Mouse (Mus musculus): ENCODE data around the gene Phyhipl. TPM values are rescaled to one million over a fixed set of nuclear protein-coding genes. Genes with fewer than 3 reads are reported as not detected.

The Phyhipl gene
- total and polyA plus RNA-seq, 2 experiments, result not detected

DNA sequence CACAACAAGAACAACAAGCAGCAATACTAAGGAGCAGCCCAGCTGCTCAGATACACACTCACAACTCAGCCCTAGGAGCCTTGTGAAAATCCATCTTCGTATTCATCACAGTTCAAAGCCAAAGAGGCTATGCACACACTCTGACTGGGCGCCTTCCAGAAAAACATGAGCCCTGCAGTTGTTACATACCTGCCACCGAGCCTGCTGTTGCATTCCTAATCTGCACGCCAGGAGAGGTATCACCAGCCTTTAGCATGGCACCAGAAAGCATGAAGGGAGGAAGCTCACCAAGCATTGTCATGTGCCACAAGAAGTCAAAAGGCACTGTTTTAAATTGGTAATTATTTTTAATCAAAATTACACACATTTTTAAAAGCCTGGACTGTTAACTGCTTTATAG lies 1.1 kb downstream of the Phyhipl start:
- H3K9ac ChIP-seq (ENCODE audit: low read depth, low read length), result no peak overlapping the region
- TF ChIP-seq POLR2A (IDR thresholded peaks at IDR 0.05; ENCODE audit: extremely low read depth, insufficient read depth, low read length) (no peak), CTCF (IDR thresholded peaks at IDR 0.05; ENCODE audit: low read depth, low read length) (no peak)
- no peaks in the 10 kb centered on the region for H3K79me2 ChIP-seq (ENCODE audit: control insufficient read depth, insufficient read depth, low read length)
- H3K4me3 ChIP-seq (ENCODE audit: insufficient read depth, low read depth, low read length), result no peak overlapping the region
- no peaks in the 10 kb centered on the region for H3K27me3 ChIP-seq (ENCODE audit: control insufficient read depth, insufficient read depth, low read length)
- 65% methylated on average over 4 of the region's 4 CpGs for WGBS
- H3K36me3 ChIP-seq (ENCODE audit: control insufficient read depth, insufficient read depth, low read length), result no peaks in the 10 kb centered on the region
- DNase-seq (ENCODE audit: extremely low read depth, low read depth, low spot score), result no peak
- no peak overlapping the region for H3K27ac ChIP-seq (replicated peaks; ENCODE audit: insufficient read depth, low read depth, low read length)
- H3K4me1 ChIP-seq (ENCODE audit: control insufficient read depth, insufficient read depth, low read length), result no peaks in the 10 kb centered on the region

DNA sequence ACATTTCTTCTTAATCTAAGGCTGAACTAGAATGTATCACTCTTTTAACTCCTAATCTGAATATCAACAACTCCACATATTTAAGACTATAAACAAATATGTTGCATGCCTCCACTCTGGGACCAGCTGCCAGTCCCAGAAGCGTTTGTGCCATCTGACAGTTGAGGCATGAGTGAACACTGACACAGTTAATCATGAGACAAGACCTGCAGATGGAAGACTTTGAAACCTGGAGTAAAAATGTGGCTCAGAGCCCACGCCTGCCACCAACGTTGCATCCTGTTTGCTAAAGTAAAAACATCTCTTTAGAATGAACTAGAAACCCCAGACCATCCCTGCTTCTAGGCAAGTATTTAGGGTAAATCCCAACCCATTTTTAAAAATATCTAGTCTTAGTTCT lies 1.6 kb downstream of the Phyhipl start:
- H3K4me3 ChIP-seq (ENCODE audit: insufficient read depth, low read depth, low read length), result no peak overlapping the region
- WGBS, result 66% methylated on average over 3 of the region's 3 CpGs
- no peaks in the 10 kb centered on the region for H3K27me3 ChIP-seq (ENCODE audit: control insufficient read depth, insufficient read depth, low read length)
- no peaks in the 10 kb centered on the region for H3K4me1 ChIP-seq (ENCODE audit: control insufficient read depth, insufficient read depth, low read length)
- no peak overlapping the region for H3K27ac ChIP-seq (replicated peaks; ENCODE audit: insufficient read depth, low read depth, low read length)
- no peak overlapping the region for H3K9ac ChIP-seq (ENCODE audit: low read depth, low read length)
- TF ChIP-seq CTCF (IDR thresholded peaks at IDR 0.05; ENCODE audit: low read depth, low read length) (no peak), POLR2A (IDR thresholded peaks at IDR 0.05; ENCODE audit: extremely low read depth, insufficient read depth, low read length) (no peak)
- H3K79me2 ChIP-seq (ENCODE audit: control insufficient read depth, insufficient read depth, low read length), result no peaks in the 10 kb centered on the region
- H3K36me3 ChIP-seq (ENCODE audit: control insufficient read depth, insufficient read depth, low read length), result no peaks in the 10 kb centered on the region
- no peak for DNase-seq (ENCODE audit: extremely low read depth, low read depth, low spot score)

DNA sequence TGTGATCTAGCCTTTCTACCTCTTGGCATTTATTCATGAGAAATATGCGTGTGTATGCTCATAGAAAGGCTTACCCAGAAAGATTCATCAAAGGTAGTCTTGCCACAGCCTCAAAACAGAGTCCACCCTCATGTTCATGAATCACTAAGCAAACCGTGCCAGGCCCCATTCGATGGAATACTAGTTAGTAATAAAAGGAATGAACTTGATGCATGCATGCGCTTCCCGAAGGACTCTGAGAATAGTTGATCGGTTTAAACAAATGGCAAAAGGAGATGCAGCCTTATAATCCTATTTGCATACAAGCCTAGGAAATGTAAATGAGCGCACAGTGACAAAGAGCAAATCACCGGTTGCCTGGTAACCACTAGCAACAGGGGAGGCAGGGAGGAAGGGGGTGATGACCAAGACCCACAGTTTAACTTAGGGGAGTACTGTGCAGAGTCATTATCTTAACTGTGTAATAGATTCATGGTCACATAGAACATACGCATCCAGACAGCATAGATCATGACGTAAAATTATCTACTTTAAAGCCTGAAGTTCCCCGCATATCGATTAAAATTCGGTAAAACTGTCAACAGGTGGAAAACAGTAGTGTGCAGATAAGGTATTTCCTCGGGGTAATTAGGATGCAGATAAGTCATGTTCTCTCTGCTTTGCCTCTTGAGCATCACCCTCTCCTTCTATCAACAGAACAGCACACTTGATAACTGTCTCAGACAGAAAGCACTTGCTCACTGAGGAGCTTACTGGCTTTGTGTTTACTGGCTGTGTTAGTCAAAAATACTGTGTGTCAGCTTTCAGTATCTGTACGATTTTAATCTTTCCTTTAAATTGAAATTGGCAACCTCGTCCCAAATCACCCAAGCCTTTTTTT lies 3.8 kb downstream of the Phyhipl start:
- no peak overlapping the region for H3K27ac ChIP-seq (replicated peaks; ENCODE audit: insufficient read depth, low read depth, low read length)
- no peak for TF ChIP-seq CTCF (IDR thresholded peaks at IDR 0.05; ENCODE audit: low read depth, low read length)
- TF ChIP-seq POLR2A (IDR thresholded peaks at IDR 0.05; ENCODE audit: extremely low read depth, insufficient read depth, low read length), result no peak
- 59% methylated on average over 16 of the region's 16 CpGs for WGBS
- no peak overlapping the region for H3K4me3 ChIP-seq (ENCODE audit: insufficient read depth, low read depth, low read length)
- no peak for DNase-seq (ENCODE audit: extremely low read depth, low read depth, low spot score)
- no peaks in the 10 kb centered on the region for H3K4me1 ChIP-seq (ENCODE audit: control insufficient read depth, insufficient read depth, low read length)
- no peaks in the 10 kb centered on the region for H3K36me3 ChIP-seq (ENCODE audit: control insufficient read depth, insufficient read depth, low read length)
- no peaks in the 10 kb centered on the region for H3K27me3 ChIP-seq (ENCODE audit: control insufficient read depth, insufficient read depth, low read length)
- H3K79me2 ChIP-seq (ENCODE audit: control insufficient read depth, insufficient read depth, low read length), result no peaks in the 10 kb centered on the region
- H3K9ac ChIP-seq (ENCODE audit: low read depth, low read length), result no peak overlapping the region

DNA sequence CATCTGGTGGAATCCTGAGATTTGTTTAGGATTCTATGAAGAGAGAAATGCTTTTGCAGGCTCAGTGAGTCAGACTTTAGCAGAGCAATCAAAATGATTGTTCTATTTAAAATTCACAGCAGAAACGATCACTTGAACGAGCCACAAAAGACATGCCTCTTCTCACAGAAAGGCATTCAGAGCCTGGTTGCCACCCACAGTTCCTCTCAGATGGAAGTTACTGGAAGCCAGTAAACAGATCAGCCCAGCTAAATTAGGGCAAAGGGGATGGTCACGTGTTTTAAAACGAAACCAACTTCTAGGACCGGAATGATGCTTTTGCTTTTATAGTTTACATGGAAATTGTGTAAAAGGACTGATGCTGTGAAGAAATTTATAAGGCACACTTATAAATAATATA lies 6.9 kb downstream of the Phyhipl start:
- Histone ChIP-seq H3K4me1 (ENCODE audit: control insufficient read depth, insufficient read depth, low read length) (no peaks in the 10 kb centered on the region), H3K36me3 (ENCODE audit: control insufficient read depth, insufficient read depth, low read length) (no peaks in the 10 kb centered on the region), H3K4me3 (ENCODE audit: insufficient read depth, low read depth, low read length) (no peak overlapping the region), H3K27ac (replicated peaks; ENCODE audit: insufficient read depth, low read depth, low read length) (no peak overlapping the region), H3K27me3 (ENCODE audit: control insufficient read depth, insufficient read depth, low read length) (no peaks in the 10 kb centered on the region), H3K9ac (ENCODE audit: low read depth, low read length) (no peak overlapping the region), H3K79me2 (ENCODE audit: control insufficient read depth, insufficient read depth, low read length) (no peaks in the 10 kb centered on the region)
- TF ChIP-seq CTCF (IDR thresholded peaks at IDR 0.05; ENCODE audit: low read depth, low read length) (no peak), POLR2A (IDR thresholded peaks at IDR 0.05; ENCODE audit: extremely low read depth, insufficient read depth, low read length) (no peak)
- peak; percentile 23 for DNase-seq (ENCODE audit: extremely low read depth, low read depth, low spot score)
- 69% methylated on average over 5 of the region's 5 CpGs for WGBS

DNA sequence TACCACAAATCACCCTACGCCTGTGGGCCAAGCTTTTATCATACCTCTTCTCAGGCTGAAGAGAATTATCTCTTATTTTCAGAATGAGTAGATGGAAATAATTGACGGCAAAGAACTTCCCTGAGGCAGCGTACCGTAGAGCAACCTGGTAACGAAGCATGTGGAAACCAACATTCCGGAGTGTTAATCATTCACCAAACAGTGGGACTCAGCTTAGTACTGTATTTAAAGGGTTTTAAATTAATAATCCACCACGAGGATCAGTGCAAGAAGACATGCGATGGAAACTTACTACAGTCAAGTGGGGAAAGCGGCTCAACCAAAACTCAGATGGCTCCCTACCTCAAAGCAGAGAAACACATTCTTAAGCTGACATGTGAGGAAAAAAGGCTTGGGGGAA lies 12.6 kb downstream of the Phyhipl start:
- WGBS, result 49% methylated on average over 9 of the region's 9 CpGs
- H3K4me1 ChIP-seq (ENCODE audit: control insufficient read depth, insufficient read depth, low read length), result no peaks in the 10 kb centered on the region
- no peak overlapping the region for H3K27ac ChIP-seq (replicated peaks; ENCODE audit: insufficient read depth, low read depth, low read length)
- H3K9ac ChIP-seq (ENCODE audit: low read depth, low read length), result no peak overlapping the region
- TF ChIP-seq POLR2A (IDR thresholded peaks at IDR 0.05; ENCODE audit: extremely low read depth, insufficient read depth, low read length), result no peak
- TF ChIP-seq CTCF (IDR thresholded peaks at IDR 0.05; ENCODE audit: low read depth, low read length), result no peak
- H3K36me3 ChIP-seq (ENCODE audit: control insufficient read depth, insufficient read depth, low read length), result no peaks in the 10 kb centered on the region
- no peaks in the 10 kb centered on the region for H3K79me2 ChIP-seq (ENCODE audit: control insufficient read depth, insufficient read depth, low read length)
- no peaks in the 10 kb centered on the region for H3K27me3 ChIP-seq (ENCODE audit: control insufficient read depth, insufficient read depth, low read length)
- DNase-seq (ENCODE audit: extremely low read depth, low read depth, low spot score), result peak; percentile 1
- no peak overlapping the region for H3K4me3 ChIP-seq (ENCODE audit: insufficient read depth, low read depth, low read length)

All from liver, adult 2 months (tissue).